Mouse (Mus musculus) stomach, postnatal 0 days (tissue): ENCODE data around the gene Rplp2. TPM values are rescaled to one million over a fixed set of nuclear protein-coding genes. Genes with fewer than 3 reads are reported as not detected.
A peak's percentile ranks its signal among the peaks of the same experiment; 100 is the strongest.

Experiments used
- ATAC-seq: fragments of 200-750 bp; cut with Nextera tagmentation; 2 replicates; pipeline ENCODE4 v1.8.0; 2017; ENCODE audit not compliant: low FRiP score, low TSS enrichment
- DNase-seq: peaks from one replicate; pipeline ENCODE4 v3.0.0-alpha.2; 2016; ENCODE audit warnings: low spot score
- H3K27ac ChIP-seq: fragments of 300-500 bp; sonication (generic); replicated peaks from 2 replicates; pipeline ENCODE4 v1.5.1; 2014; ENCODE audit warnings: mild to moderate bottlenecking, control low read depth
- H3K27me3 ChIP-seq: fragments of 300-500 bp; sonication (generic); 2 replicates; pipeline ENCODE4 v1.6.1; 2014; ENCODE audit warnings: low read length; ENCODE audit not compliant: control insufficient read depth, insufficient read depth
- H3K36me3 ChIP-seq: fragments of 300-500 bp; sonication (generic); 2 replicates; pipeline ENCODE4 v1.6.1; 2014; ENCODE audit warnings: low read length, mixed read lengths; ENCODE audit not compliant: control insufficient read depth, insufficient read depth
- H3K4me1 ChIP-seq: fragments of 300-500 bp; sonication (generic); replicated peaks from 2 replicates; pipeline ENCODE4 v1.6.1; 2014; ENCODE audit warnings: antibody characterized with exemption; ENCODE audit not compliant: control insufficient read depth, insufficient read depth
- H3K4me2 ChIP-seq: fragments of 300-500 bp; sonication (generic); replicated peaks from 2 replicates; pipeline ENCODE4 v1.6.1; 2014; ENCODE audit warnings: low read depth, mild to moderate bottlenecking, control low read depth, moderate library complexity
- H3K4me3 ChIP-seq: fragments of 300-500 bp; sonication (generic); 2 replicates; pipeline ENCODE4 v1.5.1; 2014; ENCODE audit warnings: low read depth, low read length, control low read depth
- H3K9ac ChIP-seq: fragments of 300-500 bp; sonication (generic); 2 replicates; pipeline ENCODE4 v1.6.1; 2014; ENCODE audit warnings: mild to moderate bottlenecking, low read length, control low read depth, mixed read lengths
- H3K9me3 ChIP-seq: fragments of 300-500 bp; sonication (generic); 2 replicates; pipeline ENCODE4 v1.6.1; 2016; ENCODE audit warnings: low read length; ENCODE audit not compliant: control insufficient read depth
- CTCF ChIP-seq: IDR thresholded peaks from 2 replicates; pipeline ENCODE4 v1.5.1; 2016; ENCODE audit warnings: antibody characterized with exemption, low read depth, mild to moderate bottlenecking, moderate library complexity
- EP300 ChIP-seq: optimal IDR thresholded peaks from 2 replicates; pipeline ENCODE3; 2016; ENCODE audit warnings: antibody characterized with exemption
- WGBS: fragments of 180-500 bp; shearing (Covaris S2); extraction: QIAGEN DNeasy Blood & Tissue Kit; methylation state at CpG from one replicate; pipeline ENCODE4 v1.1.7; 2014; 5-methylcytosine and 5-hydroxymethylcytosine counted together
- polyA plus RNA-seq: library from polyadenylated mRNA; unstranded; fragments of >200 nt; fragmentation: Nextera tagmentation; extraction: Ambion mirVana; gene quantifications from 2 replicates; pipeline ENCODE4 v1.2.1, GENCODE M21; 2015

Rplp2 gene
- polyA plus RNA-seq, 1 experiment from 2014 or later, result 1,334 TPM

GRCm38 (mm10) chr7:141437178-141438120 is 9.7 kb upstream of the Rplp2 start, which contains the start of gene Slc25a22:
Gene Slc25a22, minus strand, starts transcription at chr7:141437892.
- Histone ChIP-seq H3K4me2 (peak within 1 kb of the TSS; percentile 90), H3K27ac (peak within 1 kb of the TSS; percentile 67), H3K9ac (peak within 1 kb of the TSS; percentile 76), H3K4me1 (peaks cover 5% of the 10 kb centered on the region; the same call in 1 of the 2 replicates), H3K27me3 (no peaks in the 10 kb centered on the region), H3K36me3 (0 out of 2 replicates have a peak, but pooled peaks cover 5% of the 10 kb centered on the region), H3K9me3 (no peaks in the 10 kb centered on the region), H3K4me3 (peak within 1 kb of the TSS; percentile 67)
- ATAC-seq (peak; percentile 80), DNase-seq (peak; percentile 86)
- TF ChIP-seq EP300 (no peak), CTCF (peak; percentile 82)
- 5% methylated on average over 52 of the region's 53 CpGs for WGBS

- no peak overlapping the region for H3K27ac ChIP-seq
- TF ChIP-seq CTCF, result no peak
- TF ChIP-seq EP300, result no peak
- peaks cover 9% of the 10 kb centered on the region for H3K4me1 ChIP-seq
- DNase-seq (no peak), ATAC-seq (no peak)
- H3K9me3 ChIP-seq, result no peaks in the 10 kb centered on the region
- 0 out of 2 replicates have a peak, but pooled peaks cover 2% of the 10 kb centered on the region for H3K36me3 ChIP-seq
- H3K9ac ChIP-seq, result no peak overlapping the region
- 90% methylated on average over 12 of the region's 12 CpGs for WGBS
- no peaks in the 10 kb centered on the region for H3K27me3 ChIP-seq
- H3K4me2 ChIP-seq, result no peak overlapping the region
- H3K4me3 ChIP-seq, result no peak overlapping the region
Observed at GRCm38 (mm10) chr7:141438201-141438968, 8.8 kb upstream of the Rplp2 start.

GRCm38 (mm10) chr7:141439140-141439679 is 8.0 kb upstream of the Rplp2 start:
- no peaks in the 10 kb centered on the region for H3K36me3 ChIP-seq
- H3K9me3 ChIP-seq, result no peaks in the 10 kb centered on the region
- ATAC-seq (no peak), DNase-seq (no peak)
- H3K27me3 ChIP-seq, result no peaks in the 10 kb centered on the region
- no peak overlapping the region for H3K27ac ChIP-seq
- WGBS, result 93% methylated on average over 10 of the region's 10 CpGs
- H3K9ac ChIP-seq, result no peak overlapping the region
- H3K4me1 ChIP-seq, result peaks cover 9% of the 10 kb centered on the region
- TF ChIP-seq CTCF (no peak), EP300 (no peak)
- no peak overlapping the region for H3K4me3 ChIP-seq
- H3K4me2 ChIP-seq, result no peak overlapping the region

GRCm38 (mm10) chr7:141439811-141440210 is 7.4 kb upstream of the Rplp2 start:
- Histone ChIP-seq H3K4me1 (peaks cover 9% of the 10 kb centered on the region), H3K4me2 (no peak overlapping the region), H3K9me3 (no peaks in the 10 kb centered on the region), H3K27me3 (no peaks in the 10 kb centered on the region), H3K4me3 (no peak overlapping the region), H3K36me3 (no peaks in the 10 kb centered on the region), H3K27ac (no peak overlapping the region), H3K9ac (no peak overlapping the region)
- ATAC-seq (no peak), DNase-seq (no peak)
- WGBS, result 95% methylated on average over 11 of the region's 11 CpGs
- no peak for TF ChIP-seq EP300
- TF ChIP-seq CTCF, result no peak

- no peak for ATAC-seq
- Histone ChIP-seq H3K27me3 (no peaks in the 10 kb centered on the region), H3K4me3 (no peak overlapping the region), H3K27ac (no peak overlapping the region), H3K4me1 (peaks cover 9% of the 10 kb centered on the region), H3K9me3 (no peaks in the 10 kb centered on the region), H3K4me2 (no peak overlapping the region), H3K36me3 (no peaks in the 10 kb centered on the region), H3K9ac (no peak overlapping the region)
- TF ChIP-seq EP300 (no peak), CTCF (peak; percentile 87)
- DNase-seq, result peak; percentile 68
- 28% methylated on average over 6 of the region's 6 CpGs for WGBS
Observed at GRCm38 (mm10) chr7:141440613-141441012, 6.6 kb upstream of the Rplp2 start.
